Comparison of ENCODE assay signal across 13 mouse cellular contexts in the genomic region with DNA sequence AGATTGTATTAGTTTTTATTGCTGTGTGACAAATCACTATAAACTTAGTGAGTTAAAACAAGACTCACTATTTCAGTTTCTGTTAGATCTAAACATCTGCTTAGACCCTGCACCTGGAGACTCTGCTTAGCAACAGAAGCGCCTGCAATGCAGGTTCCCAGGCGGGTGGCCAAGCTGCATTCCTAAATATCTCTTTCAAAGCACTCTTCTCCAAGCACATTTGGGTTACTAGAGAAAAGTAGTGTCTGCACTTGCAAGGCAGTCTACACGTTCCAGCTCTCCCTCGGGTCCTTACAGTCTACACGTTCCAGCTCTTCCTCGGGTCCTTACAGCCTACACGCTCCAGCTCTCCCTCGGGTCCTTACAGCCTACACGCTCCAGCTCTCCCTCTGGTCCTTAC.
"Had no signal": no experiment of that assay in that cellular context is flagged by ENCODE, and none has a peak within 500 bp of the region (broad histone marks: within the 10 kb centered on the region; RNA-seq: fewer than 3 reads in every experiment).

No protein-coding gene starts in this region.

- H3K9me3 ChIP-seq: midbrain, embryonic 13.5 days; neural tube, embryonic 15.5 days had no signal

- ATAC-seq: liver, postnatal 0 days; midbrain, embryonic 13.5 days had no signal

- H3K27ac ChIP-seq: liver, embryonic 13.5 days; lung, embryonic 15.5 days; midbrain, embryonic 13.5 days; neural tube, embryonic 15.5 days had no signal

- H3K4me1 ChIP-seq: liver, embryonic 13.5 days; lung, embryonic 15.5 days; neural tube, embryonic 15.5 days had no signal

- H3K9ac ChIP-seq: liver, embryonic 13.5 days; liver, postnatal 0 days; lung, embryonic 15.5 days; midbrain, embryonic 13.5 days; neural tube, embryonic 15.5 days had no signal

- DNase-seq: kidney, adult 18-20 months; kidney, postnatal 10 days; kidney, postnatal 4 days; liver; liver, embryonic 13.5 days; liver, postnatal 0 days; lung, postnatal 14 days; spleen, adult 18-20 months; thymus, postnatal 36 days had no signal

- H3K4me2 ChIP-seq: liver, embryonic 13.5 days; lung, embryonic 15.5 days; midbrain, embryonic 13.5 days; neural tube, embryonic 15.5 days had no signal

- H3K4me3 ChIP-seq: liver, embryonic 13.5 days; lung, embryonic 15.5 days; midbrain, embryonic 13.5 days; myocyte; neural tube, embryonic 15.5 days had no signal

- H3K27me3 ChIP-seq: liver, embryonic 13.5 days; lung, embryonic 15.5 days; midbrain, embryonic 13.5 days; neural tube, embryonic 15.5 days had no signal
